Mouse (Mus musculus) retina, postnatal 7 days (tissue): Measurements from ENCODE around the gene Sf3b3.
"Not testable (repeated sequence)": the region's sequence is repeated elsewhere in the genome, so short reads cannot be mapped to it uniquely, and the experiment has no call there.

Source experiments
- DNase-seq: peaks from one replicate; pipeline ENCODE4 v3.0.0-alpha.2; 2012; ENCODE audit warnings: low read depth, low spot score

Gene Sf3b3

DNA sequence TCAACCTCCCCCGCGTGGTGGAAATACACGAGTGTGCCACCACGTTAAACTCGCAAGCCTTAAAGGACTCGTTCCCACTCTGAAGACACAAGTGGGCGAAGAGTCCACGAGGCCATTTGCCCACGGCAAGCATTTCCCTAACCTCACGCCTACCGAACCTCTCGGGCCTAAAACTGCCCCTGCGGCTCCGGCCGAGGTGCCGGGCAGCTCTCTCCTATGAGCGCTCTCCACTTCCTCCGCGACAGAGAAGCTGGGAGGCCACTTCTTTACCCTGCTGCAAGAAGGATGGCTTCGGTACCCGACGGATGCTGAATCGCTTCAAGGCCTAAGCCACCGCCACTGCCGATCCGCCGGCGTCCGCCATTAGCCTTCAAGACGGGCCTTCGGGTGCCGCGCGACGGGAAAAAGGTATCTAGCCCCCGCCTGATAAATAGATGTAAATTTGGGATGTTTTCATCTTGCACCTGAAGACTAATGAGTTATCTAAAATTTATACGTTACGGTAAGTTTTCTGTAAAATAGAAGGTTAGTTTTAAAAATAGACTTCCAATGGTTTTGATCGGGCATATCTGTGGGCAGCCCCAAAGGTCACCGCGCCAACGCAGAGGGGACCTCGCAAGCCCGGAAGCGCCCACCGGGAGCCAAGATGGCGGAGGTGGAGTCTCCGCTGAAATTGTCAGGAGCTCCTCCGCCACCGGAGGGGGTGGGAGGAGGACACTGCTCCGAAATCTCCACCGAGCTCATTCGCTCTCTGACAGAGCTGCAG is at the start of gene Sf3b3, which contains the start of gene Cog4:
Gene Sf3b3 (minus strand): TSS at position 383 of the 766 bp plus-strand sequence.
Gene Cog4 (plus strand): TSS at position 196 of the 766 bp plus-strand sequence.
- DNase-seq, result peak; percentile 87

DNA sequence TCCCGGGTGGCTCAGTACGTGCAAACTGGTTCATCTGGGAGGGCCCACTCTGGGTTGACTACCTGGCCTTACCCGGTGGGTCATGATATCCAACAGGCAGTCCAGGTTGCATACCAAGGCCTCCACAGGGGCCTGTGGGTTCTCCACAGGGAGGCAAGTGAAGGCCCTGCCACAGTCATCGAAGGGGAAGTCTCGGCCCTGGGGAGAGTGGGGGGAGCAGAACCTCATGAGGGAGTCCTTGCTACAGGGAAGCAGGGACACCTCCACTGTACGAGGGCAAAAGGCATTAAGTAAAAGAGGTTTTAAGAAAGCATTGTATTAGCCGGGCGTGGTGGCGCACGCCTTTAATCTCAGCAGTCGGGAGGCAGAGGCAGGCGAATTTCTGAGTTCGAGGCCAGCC is 49.2 kb upstream of the Sf3b3 start:
- no peak for DNase-seq

DNA sequence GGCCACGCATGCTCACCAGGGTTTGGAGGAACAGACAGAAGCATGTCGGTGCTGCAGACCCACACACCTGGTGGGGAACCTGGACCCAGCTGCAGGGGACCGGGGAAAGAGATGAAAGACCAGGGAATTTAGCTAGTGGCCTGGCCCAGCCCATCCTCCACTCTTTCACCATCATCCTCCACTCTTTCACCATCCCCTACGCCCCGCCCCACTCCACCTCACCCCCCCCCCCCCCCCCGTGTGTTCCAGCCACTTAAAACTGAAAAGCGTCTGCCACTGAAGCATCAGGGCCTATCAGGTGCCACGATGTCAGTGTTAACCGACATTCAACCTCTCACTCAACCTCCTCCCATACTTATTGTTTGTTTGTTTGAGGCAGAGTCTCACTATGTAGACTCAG is 48.7 kb upstream of the Sf3b3 start:
- DNase-seq, result no peak

DNA sequence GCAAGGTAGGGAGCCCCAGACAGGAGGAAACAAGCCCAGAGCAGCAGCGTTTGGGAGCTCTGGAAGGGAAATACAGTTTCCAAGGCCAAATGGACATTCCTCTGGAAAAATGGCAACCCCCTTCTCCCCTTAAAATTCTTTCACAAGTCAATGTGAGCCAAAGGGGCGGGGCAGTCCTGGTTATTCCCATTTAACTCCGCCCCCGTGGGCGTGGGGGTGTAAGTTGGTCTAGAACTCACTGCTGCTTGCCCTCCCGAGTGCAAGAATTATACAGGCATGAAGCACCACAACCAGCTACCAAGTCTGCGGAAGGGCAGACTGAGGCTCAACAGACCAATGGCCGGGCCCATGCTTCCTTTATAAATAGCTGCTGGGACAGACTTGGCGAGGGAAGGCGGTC is 48.3 kb upstream of the Sf3b3 start:
- no peak for DNase-seq

DNA sequence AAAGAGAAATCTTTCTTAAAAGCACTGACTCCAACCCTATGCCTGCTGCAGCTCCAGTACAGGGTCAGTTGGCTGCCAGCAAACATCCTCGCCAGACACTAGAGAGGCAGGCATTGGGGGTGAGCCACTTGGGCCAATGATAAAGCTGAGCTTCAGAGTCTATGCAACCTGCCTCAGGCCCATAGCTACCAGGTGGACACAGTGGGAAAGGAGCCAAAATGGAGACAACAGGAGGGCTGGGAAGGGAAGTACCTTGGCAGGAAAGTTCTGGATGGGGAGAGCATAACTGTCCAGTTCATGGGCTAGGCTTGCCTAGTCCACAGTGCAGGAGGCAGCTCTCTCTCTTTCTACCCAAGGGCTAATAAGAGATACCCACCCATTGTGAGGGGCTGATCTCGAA is 46.3 kb upstream of the Sf3b3 start:
- no peak for DNase-seq

DNA sequence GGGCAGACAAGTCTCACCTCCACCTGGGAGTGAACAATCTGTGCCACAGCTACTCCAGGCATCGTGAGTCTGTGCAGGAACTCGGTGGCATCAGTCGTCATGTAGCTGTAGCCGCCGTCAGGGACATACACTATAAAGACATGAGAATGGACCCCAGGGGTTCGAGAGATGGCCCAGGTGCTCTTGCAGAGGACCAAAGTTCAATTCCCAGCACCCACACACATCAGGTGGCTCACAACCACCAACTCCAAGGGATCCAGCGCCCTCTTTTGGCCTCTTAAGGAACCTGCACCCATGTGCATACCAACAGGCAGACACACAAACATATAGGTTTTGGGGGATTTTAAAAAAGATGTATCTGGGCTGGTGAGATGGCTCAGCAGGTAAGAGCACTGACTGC is 45.5 kb upstream of the Sf3b3 start:
- no peak for DNase-seq

DNA sequence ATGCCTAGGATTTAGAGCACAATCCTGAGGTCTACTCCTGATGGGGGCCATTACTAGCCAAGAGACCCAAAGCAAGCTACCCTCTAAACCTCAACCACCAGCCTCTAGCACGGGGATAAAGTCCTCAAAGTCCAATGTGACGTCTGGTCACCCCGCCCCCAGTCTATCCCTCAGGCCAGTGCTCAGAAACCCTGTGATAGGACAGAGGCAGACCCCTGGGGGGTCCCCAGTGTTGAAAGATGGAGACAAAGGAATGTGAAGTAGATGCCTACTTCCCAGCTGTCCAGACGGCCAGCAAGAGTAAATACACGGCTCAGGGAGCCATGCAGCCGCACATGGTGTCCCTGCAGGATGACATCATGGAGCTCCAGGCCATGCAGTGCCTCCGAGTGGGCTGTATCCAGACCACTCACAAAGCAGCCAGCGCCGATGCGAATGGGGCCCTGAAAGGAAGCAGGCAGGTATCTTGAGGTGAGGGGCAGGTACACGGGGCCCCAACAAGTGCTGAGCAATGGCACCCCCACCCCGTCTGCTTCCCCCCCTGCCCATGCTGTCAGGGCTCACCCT is 43.4 kb upstream of the Sf3b3 start:
- no peak for DNase-seq

DNA sequence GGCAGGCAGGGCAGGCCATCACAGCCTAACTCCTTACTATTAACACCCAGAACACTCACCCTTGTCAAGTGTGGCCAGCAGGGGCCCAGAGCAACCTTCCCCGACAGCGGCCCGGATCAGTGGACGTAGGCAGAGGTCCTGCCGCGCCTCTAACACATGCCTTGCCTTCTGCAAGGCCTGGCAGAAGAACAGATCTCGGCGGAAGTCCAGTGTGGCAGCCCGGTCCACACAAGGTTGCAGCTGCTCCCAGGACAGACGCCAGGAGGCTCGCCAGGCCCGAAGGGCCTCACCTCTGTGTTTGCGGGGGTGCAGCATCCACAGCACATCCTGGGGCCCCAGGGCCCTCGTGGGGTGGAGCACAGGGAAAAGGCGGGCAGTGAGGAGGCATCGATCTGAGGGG is 42.3 kb upstream of the Sf3b3 start:
- DNase-seq, result no peak

DNA sequence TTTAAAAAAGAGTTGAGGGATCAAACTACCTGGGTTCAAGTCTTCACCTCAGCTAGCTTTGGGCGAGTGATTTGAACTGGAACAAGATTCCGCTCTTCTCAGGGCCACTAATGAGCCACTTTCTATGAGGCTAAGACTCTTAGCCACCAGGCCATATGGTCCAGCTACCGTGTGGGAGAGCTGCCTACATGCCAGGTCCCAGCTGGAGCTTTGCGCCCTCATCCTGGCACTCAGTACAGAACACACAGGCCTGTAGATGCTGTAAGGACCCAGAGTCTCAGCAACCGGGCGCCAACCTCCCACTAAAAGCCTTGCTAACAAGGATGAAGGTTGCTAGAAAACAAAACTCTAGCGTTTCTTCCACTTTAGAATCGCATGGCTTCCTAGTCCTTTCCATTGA is 41.9 kb upstream of the Sf3b3 start:
- DNase-seq, result no peak

DNA sequence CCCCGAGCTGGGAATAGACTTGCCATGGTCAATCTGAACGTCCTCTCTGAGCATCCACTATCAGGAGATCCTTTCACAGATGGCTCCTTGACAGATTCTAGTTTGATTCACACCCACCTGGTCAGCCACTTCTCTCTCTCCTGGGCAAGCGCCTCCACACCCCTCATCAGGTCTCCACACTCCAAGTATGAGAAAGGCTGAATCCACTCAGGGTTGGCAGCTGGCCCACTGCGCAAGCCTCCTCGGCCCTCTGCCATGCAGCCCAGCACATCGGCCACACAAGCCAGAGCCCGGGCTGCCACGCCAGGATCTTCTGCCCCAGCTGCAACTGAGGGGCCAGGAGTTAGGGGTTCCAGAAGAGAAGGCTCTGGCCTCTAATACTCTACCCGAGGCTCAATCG is 41.0 kb upstream of the Sf3b3 start:
- DNase-seq, result no peak

DNA sequence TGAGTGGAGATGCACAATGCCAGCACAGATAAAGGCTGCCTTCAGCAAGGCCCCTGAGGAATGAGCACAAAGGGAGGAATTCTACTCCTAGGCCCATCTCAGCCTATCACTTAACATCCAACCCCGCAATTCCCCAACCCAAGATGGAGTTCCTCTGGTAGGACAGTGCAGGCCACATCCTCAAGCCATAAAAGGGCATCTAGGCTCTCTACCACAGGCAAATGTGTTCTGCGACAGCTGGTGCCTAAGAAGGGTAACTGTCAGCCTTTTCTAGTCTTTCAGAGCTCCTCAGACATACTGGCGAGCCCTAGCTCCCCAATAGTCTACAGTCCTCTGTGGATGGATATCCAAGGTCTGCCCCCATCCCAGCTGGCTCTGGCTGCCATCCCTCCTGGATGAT is 40.0 kb upstream of the Sf3b3 start:
- no peak for DNase-seq

DNA sequence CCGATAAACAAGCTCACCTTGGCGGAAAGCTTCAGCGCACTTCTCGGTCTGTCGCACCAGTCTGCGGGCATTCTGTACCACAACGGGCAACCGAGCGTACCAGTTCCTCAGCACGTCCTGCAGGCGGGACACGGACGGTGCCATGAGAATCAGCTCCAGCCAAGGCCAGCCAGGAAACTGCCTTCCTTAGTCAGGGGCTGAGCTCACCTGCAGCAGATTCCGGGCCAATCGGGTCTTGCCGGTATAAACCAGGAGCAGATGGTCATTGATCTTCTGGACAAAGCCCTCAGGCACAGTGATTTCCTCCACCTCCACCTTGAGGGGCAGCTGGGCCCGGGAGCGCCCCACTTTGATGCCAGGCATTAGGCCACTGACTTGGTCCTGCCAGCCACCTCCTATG is 37.2 kb upstream of the Sf3b3 start:
- DNase-seq, result no peak

DNA sequence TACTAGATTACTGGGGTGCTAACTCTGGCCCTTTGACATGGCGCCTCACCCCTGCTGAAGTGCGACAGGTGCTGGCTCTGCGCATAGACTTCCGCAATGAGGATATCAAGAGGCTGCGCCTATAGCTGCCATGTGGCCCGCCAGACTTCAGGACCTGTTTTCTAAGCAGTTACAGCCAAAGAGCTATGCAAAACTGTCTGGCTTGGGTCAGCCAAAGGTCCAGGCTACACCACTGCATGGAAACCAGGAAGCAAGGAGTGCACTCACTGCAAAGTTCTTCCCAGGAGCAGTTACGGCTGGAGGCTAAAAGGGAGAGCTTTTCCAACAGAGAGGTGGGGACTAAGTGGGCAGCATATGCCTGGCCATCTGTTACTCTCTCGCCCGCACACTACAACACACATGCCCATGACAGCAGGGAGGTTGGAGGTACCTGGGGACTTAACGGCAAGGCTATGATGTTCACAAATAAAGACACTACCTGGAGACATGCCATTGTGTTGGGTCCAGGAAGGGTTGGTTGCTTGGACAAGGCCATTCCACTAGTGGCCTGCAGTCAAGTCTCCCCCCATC is 35.2 kb upstream of the Sf3b3 start:
- no peak for DNase-seq

DNA sequence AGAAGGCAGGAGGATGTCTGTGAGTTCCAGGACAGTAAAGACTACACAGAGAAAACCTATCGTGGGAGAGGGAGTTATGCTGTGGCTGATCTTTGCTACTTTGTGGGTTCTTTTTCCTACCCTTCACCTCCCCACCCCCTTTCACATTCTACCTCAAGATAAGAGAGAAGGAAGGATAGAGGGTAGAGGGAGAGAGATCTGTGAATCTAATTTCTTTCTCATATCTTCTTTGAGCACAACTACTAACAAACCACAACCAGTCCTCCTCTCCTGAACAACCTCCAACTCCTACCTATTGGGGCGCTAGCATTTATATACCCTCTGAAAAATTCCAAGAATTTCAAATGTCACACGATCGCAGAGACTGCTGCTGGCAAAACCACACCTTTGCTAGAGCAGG is 31.3 kb upstream of the Sf3b3 start:
- DNase-seq, result no peak

DNA sequence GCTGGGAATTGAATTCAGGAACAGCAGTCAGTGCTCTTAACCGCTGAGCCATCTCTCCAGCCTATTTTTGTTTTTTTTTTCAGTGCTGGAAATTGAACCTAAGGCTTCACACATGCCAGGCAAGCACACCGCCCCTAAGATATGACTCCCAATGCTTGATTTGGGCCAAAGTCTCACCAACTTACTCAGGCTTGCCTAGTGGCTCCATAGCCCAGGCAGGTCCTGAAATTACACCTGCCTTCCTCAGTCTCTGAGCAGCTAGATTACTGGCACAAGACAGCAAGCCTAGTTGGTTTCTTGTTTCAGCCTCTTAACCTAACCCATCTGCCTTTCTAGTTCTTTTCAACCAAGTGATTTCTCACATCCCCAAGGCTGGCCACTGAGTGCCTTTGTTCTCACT is 23.9 kb upstream of the Sf3b3 start:
- no peak for DNase-seq

DNA sequence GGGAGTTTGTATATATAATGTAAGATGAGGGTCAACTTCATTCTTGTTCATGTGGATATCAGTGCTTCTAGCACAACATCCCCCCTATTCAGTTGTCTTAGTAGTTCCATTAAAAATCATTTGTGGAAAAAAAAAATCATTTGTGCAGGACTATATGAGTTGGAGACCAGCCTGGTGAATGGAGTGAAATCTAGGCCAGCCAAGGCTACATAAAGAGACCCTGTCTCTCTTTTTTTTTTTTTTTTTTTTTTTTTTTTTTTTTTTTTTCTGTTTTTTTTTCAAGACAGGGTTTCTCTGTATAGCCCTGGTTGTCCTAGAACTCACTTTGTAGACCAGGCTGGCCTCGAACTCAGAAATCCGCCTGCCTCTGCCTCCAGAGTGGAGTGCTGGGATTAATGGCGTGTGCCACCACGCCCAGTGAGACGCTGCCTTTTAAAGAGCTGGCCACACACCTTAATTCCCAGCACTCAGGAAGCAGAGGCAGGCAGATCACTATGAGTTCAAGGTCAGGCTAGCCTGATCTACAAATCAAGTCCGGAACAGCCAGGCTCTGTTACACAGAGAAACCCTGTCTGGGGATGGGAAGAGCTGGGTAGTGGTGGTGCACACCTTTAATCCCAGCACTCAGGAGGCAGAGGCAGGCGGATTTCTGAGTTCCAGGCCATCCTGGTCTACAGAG is 14.9 kb upstream of the Sf3b3 start:
- DNase-seq, result not testable (repeated sequence)

DNA sequence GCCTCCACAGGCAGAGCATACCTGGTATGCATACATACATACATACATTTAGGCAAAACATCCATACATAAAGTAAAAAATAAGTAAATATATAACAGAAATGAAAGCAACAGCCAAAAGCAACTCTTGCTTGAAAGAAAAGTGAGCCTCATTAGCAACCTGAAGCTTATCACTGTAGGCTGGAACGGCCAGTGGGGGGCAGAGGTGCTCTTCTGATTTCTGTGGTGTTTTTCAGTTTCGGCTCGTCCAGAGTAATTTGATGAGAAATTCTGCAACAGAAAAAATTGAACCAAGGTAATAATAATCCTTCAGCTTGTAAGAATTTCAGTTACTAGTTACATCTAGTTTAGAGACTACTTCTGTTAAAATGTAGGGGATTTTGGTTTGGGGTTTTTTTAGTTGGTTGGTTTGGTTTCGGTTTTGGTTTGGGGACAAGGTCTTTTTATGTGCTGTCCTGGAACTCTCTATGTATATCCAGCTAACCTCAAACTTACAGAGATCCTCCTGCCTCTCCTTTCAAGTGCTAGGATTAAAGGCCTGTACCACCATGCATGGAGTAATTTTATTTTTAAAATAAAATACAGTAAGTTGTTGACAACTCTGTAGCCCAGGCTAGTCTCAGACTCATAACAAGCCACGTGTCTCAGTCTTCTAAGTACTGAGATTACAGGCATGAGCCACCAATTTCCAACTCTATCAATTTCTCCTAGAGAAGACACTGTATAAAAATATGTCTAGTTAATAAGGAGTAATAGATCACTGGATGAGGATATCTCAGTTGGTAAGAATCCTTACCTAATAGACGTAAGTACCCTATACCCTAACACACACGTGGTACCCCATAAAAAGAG is 13.3 kb upstream of the Sf3b3 start:
- no peak for DNase-seq

DNA sequence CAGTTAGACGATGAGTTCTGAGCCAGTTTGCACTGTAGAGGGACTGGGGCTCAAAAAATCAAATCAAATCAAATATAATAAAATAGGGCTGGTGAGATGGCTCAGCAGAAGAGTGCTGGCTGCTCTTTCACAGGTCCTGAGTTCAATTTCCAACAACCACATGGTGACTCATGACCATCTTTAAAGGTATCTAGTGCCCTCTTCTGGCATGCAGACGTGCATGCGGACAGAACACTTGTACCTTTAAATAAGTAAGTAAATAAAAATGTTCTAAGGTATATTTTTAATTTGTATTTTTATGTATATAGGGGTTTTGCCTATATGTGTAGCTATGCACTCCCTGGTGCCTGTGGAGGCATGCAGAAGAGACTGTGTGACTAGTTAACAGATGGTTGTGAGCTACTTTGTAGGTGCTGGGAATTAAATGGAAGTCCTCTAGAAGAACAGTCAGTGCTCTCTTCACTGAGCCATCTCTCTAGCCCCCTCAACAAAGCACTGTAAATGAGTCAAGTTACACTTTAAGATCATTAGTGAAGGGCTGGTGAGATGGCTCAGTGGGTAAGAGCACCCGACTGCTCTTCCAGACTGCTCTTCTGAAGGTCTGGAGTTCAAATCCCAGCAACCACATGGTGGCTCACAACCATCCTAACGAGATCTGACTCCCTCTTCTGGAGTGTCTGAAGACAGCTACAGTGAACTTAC is 10.3 kb upstream of the Sf3b3 start:
- no peak for DNase-seq

DNA sequence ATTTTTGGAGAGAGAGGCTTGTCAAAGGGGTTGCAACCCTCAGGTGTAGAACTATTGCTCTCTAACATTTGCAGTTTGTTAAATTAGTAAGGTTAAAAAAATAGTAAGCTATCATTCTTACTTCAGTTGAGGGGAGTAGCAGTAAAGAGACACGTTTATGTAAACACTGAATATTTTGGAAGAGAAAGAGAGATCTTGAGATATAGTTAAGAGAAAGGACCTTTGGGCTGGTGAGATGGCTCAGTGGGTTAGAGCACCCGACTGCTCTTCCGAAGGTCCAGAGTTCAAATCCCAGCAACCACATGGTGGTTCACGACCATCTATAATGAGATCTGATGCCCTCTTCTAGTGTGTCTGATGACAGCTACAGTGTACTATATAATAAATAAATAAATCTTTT is 9.5 kb upstream of the Sf3b3 start:
- not testable (repeated sequence) for DNase-seq

DNA sequence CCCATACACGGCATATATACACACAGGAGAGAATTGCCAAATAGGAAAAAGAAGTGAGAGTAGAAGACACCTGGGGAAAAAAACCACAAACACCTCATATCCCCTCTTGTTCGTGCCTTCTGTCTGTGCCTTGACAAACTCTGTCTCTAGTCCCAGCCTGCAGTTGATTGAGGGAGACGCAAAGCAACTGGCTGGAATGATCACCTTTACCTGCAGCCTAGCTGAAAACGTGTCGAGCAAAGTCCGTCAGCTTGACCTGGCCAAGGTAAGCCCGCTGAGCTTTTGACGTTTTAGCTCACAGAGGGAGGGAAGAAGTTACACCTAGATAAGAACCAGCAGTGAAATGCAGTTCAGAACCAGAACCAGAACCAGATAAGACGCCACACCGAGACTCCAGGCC is 4.6 kb upstream of the Sf3b3 start:
- no peak for DNase-seq
